Mouse (Mus musculus) neutrophil, adult 65 days (primary cell): ENCODE measurements around the gene Mtmr4. TPM values are rescaled to one million over a fixed set of nuclear protein-coding genes. Genes with fewer than 3 reads are reported as not detected.

Experiments used
- total RNA-seq: library from RNA; stranded (reverse); gene quantifications from 2 replicates; pipeline ENCODE4 v1.2.4, GENCODE M21; 2023

Mtmr4 gene
- 22.1 and 22.5 TPM in 2 replicates for total RNA-seq

DNA sequence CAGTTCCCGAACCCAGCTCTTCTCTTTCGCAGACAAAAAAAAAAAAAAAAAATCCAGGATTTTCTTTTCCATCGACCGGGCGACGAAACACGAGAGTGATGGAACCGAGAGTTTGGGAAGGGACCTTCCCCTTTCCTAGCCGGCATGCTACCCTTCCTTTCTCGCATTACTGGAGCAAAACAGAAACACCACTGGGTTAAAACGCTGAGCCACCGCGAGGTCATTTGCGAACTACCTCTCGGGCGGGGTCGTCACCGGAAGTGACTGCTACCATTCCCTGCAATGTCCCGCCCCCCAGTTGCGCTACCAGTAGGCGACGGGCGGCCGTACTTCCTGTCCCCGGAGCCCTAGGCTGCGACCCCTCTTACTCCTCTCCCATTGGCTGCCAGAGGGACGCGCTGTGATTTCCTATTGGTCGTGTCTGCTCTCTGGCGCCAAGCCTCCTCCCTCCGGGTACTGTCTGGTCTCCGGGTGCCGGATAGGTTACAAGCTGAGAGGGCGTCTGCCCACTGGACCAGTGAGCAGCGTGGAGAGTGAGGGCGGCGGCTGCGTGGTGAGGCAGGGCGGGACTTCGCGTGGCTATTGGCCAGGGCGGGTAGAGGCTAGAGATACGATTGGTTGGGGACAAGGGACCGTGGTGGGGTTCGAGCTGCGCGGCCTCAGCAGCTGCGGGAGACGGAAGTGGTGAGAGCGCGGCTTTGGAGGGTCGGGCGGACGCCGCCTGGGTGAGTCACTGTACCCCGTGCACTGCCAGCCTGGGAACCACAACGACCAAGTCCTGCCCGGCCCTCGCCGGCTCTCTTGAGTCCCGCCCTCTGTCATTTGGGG is at the start of gene Mtmr4:
Gene Mtmr4, plus strand, starts transcription at position 637 of the 828 bp plus-strand sequence.

GRCm38 (mm10) chr11:87566501-87566900 is 25.5 kb upstream of the Mtmr4 start, which contains the start of gene Gm11492:
Gene Gm11492, plus strand, starts transcription at chr11:87566653.

GRCm38 (mm10) chr11:87568255-87568953 is 23.6 kb upstream of the Mtmr4 start, which contains the start of gene Sept4:
Gene Sept4, plus strand, starts transcription at chr11:87568903.

DNA sequence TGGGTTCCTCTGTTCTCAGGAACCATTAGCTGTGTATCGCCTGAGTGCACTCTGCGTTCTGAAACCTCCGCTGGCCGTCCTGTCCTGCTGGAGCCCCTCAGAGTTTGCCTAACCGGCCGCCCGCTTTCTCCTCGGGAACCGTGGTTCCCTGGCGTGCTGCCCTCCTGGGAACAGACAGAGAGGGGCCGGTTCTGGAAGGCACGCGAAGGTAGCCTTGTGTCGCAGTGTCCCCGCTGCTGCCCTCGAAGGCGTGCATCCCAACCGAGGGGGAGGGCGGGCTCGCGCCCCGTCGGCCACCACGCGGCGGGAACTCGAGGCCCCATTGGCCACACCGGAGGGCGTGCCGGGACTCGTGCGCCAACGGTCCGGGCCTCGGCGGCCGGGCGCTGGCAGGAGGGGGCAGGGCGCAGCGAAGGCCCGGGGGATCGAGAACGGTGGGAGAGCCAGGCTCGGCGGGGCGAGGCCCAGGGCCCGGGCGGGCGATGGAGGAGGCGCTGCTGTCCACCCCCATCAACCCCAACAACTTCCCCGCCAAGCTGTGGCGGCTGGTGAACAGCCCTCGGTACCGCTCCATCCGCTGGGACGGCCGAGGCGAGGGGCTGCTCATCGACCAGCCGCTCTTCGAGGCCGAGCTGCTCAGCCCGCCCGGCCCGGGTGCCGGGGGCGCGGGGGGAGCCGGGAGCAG is 25.0 kb downstream of the Mtmr4 start, which contains the start of gene Hsf5:
Gene Hsf5, plus strand, starts transcription at position 375 of the 685 bp plus-strand sequence.

DNA sequence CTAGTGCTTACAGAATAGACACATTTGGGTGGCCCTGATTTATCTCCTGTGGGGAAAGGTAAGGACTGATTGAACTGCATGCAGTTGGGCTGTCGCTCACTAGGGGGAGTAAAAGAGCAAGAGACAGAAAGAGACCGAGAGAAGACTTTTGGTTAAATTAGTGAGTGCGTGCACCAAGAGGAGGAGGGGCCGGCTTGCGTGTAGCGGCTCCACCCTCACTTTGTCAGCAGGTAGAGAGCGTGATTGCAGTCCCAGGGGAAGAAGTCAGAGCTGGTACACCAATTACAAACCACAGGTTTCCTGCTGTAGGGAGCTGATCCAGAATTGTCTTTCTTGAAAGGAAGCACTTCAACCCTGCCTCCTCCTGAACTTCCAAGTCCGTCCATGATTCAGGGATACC is 70.4 kb downstream of the Mtmr4 start, which contains the start of gene Rnf43:
Gene Rnf43, plus strand, starts transcription at position 316 of the 400 bp plus-strand sequence.

Other genes with a start within 250 kb of the Mtmr4 start
- 0.57 and 0.84 TPM in 2 replicates for gene Ppm1e, start 233.1 kb upstream of the Mtmr4 start, total RNA-seq
- 2.3 and 2.9 TPM in 2 replicates for gene Rad51c, start 187.2 kb upstream of the Mtmr4 start, total RNA-seq
- gene Tex14, start 187.1 kb upstream of the Mtmr4 start, total RNA-seq = 0.85 TPM in 1 of 2 replicates, not detected in the other
- not detected in 2 replicates for gene Gm11492, start 25.5 kb upstream of the Mtmr4 start, total RNA-seq
- gene Sept4, start 23.3 kb upstream of the Mtmr4 start, total RNA-seq = 1.2 TPM in 1 of 2 replicates, not detected in the other
- 0.09 TPM in 1 of 2 replicates, not detected in the other for gene Hsf5, start 25.0 kb downstream of the Mtmr4 start, total RNA-seq
- 1.2 and 2.9 TPM in 2 replicates for gene Rnf43, start 70.6 kb downstream of the Mtmr4 start, total RNA-seq
- 141 and 172 TPM in 2 replicates for gene Supt4a, start 145.4 kb downstream of the Mtmr4 start, total RNA-seq
- 12.9 and 22.6 TPM in 2 replicates for gene Tspoap1, start 168.4 kb downstream of the Mtmr4 start, total RNA-seq
- gene Mpo, start 201.4 kb downstream of the Mtmr4 start, total RNA-seq = 599 and 610 TPM in 2 replicates
- gene Lpo, start 236.1 kb downstream of the Mtmr4 start, total RNA-seq = not detected in 2 replicates